Mouse (Mus musculus): ENCODE measurements around the gene Hhatl. TPM values are rescaled to one million over a fixed set of nuclear protein-coding genes. Genes with fewer than 3 reads are reported as not detected.

Hhatl gene
- total RNA-seq, 2 experiments from 2014 or later, result 164 to 169 TPM

DNA sequence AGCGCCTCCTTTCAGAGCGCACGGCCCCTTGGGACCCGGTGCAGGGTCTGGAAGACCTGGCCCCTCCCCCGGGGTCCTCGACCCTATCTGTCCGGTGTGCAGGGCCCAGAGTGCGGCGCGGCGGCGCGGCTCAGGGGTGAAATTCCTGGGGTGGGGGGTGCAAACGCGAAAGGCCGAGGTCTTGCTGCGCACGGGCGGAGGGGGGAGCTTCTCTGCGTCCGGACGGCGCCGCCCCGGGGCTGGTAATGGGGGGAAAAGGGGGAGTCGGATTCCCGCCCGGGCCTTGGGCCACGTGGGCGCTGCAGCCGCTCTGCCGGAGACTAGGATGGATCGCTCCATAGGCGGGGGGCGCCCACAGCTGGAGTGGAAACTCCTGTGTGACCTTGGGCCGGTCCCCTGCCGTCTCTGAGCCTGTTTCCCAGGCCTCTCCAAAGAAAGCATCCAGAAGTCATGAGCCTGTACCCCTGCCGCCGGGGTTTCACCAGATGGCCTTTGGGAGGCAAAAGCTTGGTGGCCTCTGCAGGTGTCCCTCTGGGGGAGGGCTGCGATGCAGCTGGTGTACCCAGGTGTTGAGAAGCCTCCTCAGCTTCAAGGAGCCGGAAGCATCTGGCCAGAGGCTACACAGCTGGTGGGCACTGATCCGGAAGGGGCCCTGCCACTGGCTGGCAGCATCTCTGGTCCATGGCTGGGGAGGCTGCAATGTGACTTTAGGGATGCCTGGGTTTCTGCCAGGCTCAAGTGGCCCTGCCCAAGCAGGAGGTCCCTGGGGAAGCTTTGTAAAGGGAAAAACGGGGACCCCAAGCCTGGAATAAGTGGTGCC is 31.8 kb downstream of the Hhatl start:
- DNase-seq (ENCODE audit: low spot score in 2 of 2), result peak; percentile 85 to 90

DNA sequence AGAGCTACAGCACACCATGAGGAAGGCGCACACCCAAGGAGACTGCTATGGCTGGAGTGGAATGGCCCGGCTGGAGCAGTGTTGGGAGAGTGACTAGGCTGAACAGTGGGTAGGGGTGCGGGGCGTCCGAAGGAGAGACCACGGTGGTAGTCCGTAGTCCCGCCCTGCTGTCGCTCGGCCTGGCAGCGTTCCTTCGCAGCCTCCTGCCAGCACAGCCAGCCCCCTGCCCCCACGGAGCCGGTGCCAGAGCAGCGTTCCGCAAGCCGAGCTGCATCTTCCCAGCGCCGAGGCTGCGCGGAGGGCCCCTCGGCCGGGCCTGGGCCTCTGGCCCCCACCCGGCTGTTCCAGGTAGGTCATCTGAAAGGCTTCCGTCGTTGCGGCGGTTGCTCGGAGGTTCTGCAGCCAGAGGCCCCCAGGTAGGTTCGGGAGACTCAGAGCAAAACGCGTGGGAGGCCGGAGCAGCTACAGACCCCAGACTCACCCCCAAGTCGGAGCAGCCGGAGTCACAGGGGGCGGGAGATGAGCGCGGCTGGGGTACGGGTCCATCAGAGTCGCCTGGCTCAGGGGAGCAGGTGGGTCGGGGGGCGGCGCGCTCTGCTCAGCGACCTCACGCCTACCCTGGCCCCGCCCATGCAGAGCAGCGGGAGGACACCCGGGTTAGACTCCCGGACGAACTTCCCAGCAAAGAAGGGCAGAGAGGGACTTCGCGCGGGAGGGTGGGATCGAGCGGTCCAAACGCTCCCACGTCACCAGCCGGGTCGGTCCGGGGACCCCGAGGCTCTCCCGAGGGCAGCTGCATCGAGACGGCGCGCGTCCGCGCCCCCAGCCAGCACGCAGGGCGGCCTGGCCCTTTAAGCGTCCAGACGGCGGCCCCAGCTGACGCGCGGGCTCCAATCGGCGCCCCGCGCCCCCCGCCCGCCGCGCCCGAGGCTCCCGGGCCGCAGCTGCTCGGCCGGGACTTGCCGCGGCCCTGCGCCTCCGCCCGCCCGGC is 32.9 kb downstream of the Hhatl start, which contains the start of gene Zfp651:
Gene Zfp651, plus strand, starts transcription at position 240 of the 991 bp plus-strand sequence.
- peak; percentile 59 to 77 for DNase-seq (ENCODE audit: low spot score in 2 of 2)

DNA sequence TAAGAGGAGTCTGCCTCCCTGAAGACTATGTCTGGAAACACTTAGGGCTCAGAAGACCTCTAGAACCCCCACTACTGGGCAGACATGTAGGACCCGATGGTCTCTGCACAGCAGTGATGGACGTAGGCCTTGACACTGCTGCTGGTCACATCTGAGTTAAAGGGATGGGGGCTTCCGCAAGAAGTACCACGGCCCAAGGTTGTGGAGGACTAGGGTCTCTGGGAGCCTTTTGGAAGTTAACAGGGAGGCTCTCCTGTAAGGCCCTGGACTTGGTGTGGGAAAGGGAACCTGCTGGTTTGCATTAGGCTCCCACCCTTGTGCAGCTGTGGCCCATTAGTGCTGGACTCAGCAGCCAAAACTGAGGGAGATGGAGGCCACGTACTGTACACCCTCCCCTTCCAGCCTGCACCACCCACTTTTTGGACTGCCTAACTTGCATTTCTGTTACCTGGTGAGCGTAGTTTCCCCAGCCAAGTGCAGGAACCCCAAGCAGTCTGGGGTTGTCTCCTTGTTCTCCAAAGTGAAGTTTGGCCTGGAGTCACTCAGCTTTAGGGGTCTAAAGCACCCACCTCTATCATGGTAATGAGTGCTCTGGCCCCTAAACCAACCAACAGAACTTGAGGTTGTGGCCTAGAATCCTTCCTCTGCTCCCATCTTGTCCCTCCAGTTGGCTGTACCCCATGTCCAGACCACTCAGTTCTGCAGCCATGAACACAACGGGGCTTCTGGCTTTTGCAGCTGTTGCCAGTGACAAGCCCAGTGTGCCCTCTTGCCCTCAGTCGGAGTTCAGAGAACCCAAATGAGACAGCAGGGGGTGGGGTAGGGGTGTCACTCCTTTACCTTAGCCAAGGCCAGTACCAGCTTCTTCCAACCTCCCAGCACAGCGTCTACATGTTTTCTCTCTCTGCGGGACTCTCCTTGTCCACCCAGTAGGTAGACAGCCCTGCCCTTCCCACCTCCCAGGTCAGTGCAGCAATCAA is 34.2 kb downstream of the Hhatl start:
- DNase-seq (ENCODE audit: low spot score in 2 of 2), result peak; percentile 40 to 66

DNA sequence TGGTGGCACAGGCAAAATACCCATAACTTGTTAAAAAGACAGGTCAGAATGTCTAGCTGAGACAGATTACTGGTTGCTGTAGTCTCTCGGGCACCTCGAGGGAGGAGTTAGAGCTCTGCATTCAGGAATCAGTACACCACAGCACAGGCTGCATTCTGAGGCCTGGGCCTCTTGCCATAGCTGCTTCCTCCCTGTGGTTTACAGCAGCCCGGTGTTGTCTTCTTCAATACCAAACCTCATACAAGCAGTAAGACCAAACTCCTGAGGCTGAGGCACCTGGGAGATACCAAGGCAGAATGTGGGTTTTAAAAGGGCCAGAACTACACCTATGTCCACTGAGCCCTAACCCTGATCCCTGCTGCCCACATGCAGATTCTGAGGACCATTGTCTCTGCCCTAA is 34.9 kb downstream of the Hhatl start:
- DNase-seq (ENCODE audit: low spot score in 2 of 2), result peak in 1 of 2 experiments; percentile 21

DNA sequence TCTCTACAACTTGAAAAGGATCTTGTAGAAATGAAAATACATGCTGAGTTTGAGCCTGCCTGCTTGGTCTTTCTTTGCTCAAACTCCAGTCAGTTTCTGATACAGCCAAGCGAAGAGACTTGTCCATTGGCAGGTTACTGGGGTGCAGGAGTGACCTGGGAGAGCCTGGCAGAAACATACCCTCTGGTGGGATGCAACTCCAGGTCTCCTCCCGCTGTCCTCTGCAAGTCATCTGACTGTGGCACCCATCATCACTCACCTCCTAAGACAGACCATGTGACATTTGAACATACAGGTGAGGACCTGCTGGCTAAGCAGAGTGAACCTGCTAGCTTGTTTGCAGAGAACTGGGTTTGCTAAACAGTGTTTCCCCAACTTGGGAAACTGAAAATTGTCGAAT is 35.5 kb downstream of the Hhatl start:
- peak in 1 of 2 experiments; percentile 13 for DNase-seq (ENCODE audit: low spot score in 2 of 2)

DNA sequence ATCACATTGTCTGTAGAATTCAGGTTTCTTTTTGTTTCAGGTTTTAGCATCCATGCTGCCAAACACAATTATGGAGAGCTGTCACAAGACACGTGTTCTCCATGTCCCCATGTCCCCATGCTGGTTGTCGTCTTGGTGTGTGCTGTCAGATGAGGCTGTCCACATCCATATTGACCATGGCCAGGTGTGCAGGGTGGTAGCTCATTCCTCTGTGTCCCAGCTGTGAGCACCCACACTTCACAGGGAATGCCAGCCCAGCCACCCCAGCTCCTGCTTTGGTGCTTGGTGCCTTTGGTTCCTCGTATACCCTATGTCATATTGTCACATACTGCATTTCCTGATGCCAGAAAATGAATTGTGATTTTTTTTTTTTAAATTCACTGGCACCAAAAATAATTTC is 37.7 kb downstream of the Hhatl start:
- no peak for DNase-seq (ENCODE audit: low spot score in 2 of 2)

DNA sequence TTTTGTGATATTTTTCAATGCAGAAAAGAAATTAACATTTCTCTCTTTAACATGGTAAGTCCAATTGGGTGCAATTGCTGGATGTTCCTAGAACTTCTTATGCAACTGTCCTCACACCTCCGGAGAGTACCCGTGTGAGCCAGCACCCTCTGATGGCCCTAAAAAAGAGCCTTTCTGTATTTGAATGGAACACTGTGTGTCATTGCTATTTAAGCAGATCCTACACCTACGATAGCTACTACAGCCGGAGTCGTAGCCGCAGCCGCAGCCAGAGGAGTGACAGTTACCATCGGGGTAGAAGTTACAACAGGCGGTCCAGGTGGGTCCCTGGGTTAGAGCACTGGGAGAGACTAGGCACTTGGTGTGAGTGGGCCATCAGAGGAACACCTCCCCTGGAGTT is 39.5 kb downstream of the Hhatl start:
- DNase-seq (ENCODE audit: low spot score in 2 of 2), result no peak

DNA sequence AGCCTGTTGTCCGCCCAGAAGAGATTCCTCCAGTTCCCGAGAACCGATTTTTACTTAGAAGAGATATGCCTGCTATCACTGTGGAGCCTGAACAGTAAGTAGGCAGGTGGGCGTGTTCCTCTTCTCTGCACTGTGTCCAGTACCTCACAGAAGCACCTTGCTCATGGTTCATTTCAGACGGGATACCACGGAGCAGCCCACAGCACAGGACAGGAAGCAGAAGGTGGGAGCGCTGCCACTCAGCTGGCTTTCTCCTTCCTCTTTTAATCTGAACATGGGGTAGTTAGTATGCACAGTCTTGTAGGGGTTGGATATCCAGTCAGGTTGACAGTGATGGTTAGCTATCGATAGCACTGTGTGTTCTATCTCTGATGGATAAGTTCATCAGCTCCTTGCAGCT is 48.3 kb downstream of the Hhatl start:
- DNase-seq (ENCODE audit: low spot score in 2 of 2), result no peak

DNA sequence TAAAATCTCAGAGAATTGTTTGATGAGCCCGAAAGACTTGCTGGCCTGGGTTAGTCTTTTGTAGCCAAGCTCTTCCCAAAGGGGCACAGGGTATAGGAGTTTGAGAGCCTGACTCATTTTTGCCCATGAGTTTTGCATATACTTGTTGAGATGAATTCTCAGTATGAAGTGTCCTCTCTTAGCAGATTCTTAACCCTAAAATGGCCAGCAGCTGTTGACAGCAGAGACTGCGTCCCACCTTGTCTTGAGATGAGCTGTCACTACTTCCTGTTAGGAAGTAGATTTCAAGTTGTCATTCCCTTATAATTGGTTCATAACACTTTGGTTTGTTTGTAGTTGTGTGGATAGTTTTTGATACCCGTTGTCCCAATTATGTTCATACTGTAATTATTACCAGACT is 51.1 kb downstream of the Hhatl start:
- no peak for DNase-seq (ENCODE audit: low spot score in 2 of 2)

DNA sequence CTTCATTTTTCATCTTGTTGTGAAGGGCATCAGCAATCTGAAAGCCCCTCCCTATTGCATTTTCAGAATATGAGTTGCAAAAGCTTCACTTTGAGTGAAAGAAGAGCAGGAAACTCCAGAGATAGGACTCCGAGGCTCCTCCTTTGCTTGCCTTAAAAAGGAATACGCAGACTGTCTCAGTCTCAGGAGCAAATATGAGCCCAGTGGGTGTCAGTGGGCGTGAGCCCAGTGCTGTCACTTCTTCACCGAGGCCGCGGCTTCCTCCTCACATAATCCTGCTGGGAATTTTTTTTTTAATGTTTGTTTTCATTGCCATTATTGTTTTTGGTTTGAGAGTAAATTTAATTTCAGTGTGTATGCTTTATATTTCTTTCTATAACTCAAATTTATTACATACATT is 51.8 kb downstream of the Hhatl start:
- no peak for DNase-seq (ENCODE audit: low spot score in 2 of 2)

Other genes with a start within 250 kb of the Hhatl start
- gene Lyzl4, start 150.4 kb downstream of the Hhatl start, total RNA-seq (2021), result 1 to 10 TPM in 1 of 2 experiments, under 1 TPM in 1; 0.81 to 1.2 TPM
- under 1 TPM; 0.21 to 0.66 TPM for gene Vipr1, start 149.8 kb downstream of the Hhatl start, total RNA-seq (2021)
- 1 to 10 TPM; 6.8 to 8.5 TPM for gene Sec22c, start 87.0 kb downstream of the Hhatl start, total RNA-seq (2021)
- 10 to 100 TPM; 80.4 to 80.8 TPM for gene Ss18l2, start 82.2 kb downstream of the Hhatl start, total RNA-seq (2021)
- 100 to 1,000 TPM in 1 of 2 experiments, 10 to 100 TPM in 1; 75.2 to 104 TPM for gene Nktr, start 73.3 kb downstream of the Hhatl start, total RNA-seq (2021)
- gene Zfp651, start 33.2 kb downstream of the Hhatl start, total RNA-seq (2021), result 10 to 100 TPM; 88.6 to 91.6 TPM
- gene Klhl40, start 14.9 kb downstream of the Hhatl start, total RNA-seq (2021), result 100 to 1,000 TPM; 143 TPM
- gene Ccdc13, start 47.0 kb upstream of the Hhatl start, total RNA-seq (2021), result under 1 TPM in 1 of 2 experiments, not detected in 1; 0.88 TPM
- gene Higd1a, start 65.9 kb upstream of the Hhatl start, total RNA-seq (2021), result 10 to 100 TPM; 61.4 to 67.0 TPM
- 1 to 10 TPM; 1.8 to 1.9 TPM for gene Ackr2, start 105.8 kb upstream of the Hhatl start, total RNA-seq (2021)
- gene Cyp8b1, start 123.8 kb upstream of the Hhatl start, total RNA-seq (2021), result under 1 TPM in 1 of 2 experiments, not detected in 1; 0.26 TPM
- 10 to 100 TPM; 10.6 to 11.4 TPM for gene Fam198a, start 158.5 kb upstream of the Hhatl start, total RNA-seq (2021)
- gene Pomgnt2, start 204.6 kb upstream of the Hhatl start, total RNA-seq (2021), result 1 to 10 TPM; 7.8 to 8.7 TPM

Data from gastrocnemius, postnatal 4 days (tissue).